Mouse (Mus musculus): ENCODE measurements around the gene Rgs6. TPM values are rescaled to one million over a fixed set of nuclear protein-coding genes. Genes with fewer than 3 reads are reported as not detected.

Gene Rgs6
- polyA plus RNA-seq, 1 experiment, result 2.9 TPM

- Histone ChIP-seq H3K27ac (ENCODE audit: insufficient read depth, low read depth, low read length) (no peak overlapping the region), H3K4me3 (ENCODE audit: insufficient read depth, low read depth, low read length) (no peak overlapping the region), H3K36me3 (ENCODE audit: control insufficient read depth, insufficient read depth, low read length) (no peaks in the 10 kb centered on the region), H3K4me1 (ENCODE audit: control insufficient read depth, insufficient read depth, low read length) (no peaks in the 10 kb centered on the region), H3K27me3 (replicated peaks; ENCODE audit: control insufficient read depth, insufficient read depth, low read length) (no peaks in the 10 kb centered on the region)
- WGBS, result 80% methylated on average over 4 of the region's 4 CpGs
- DNase-seq, result no peak
- TF ChIP-seq POLR2A (IDR thresholded peaks at IDR 0.05; ENCODE audit: low read depth, low read length) (no peak), CTCF (conservative IDR thresholded peaks at IDR 0.05; ENCODE audit: insufficient read depth, insufficient read length, low read depth, low read length) (no peak)
Measured at GRCm38 (mm10) chr12:82647876-82648275, 59.8 kb downstream of the Rgs6 start.

- no peaks in the 10 kb centered on the region for H3K36me3 ChIP-seq (ENCODE audit: control insufficient read depth, insufficient read depth, low read length)
- H3K27me3 ChIP-seq (replicated peaks; ENCODE audit: control insufficient read depth, insufficient read depth, low read length), result no peaks in the 10 kb centered on the region
- no peak overlapping the region for H3K4me3 ChIP-seq (ENCODE audit: insufficient read depth, low read depth, low read length)
- no peak overlapping the region for H3K27ac ChIP-seq (ENCODE audit: insufficient read depth, low read depth, low read length)
- TF ChIP-seq CTCF (conservative IDR thresholded peaks at IDR 0.05; ENCODE audit: insufficient read depth, insufficient read length, low read depth, low read length) (no peak), POLR2A (IDR thresholded peaks at IDR 0.05; ENCODE audit: low read depth, low read length) (no peak)
- no peak for DNase-seq
- no peaks in the 10 kb centered on the region for H3K4me1 ChIP-seq (ENCODE audit: control insufficient read depth, insufficient read depth, low read length)
- WGBS, result 58% methylated on average over 5 of the region's 5 CpGs
Measured at GRCm38 (mm10) chr12:82649991-82650390, 61.9 kb downstream of the Rgs6 start.

GRCm38 (mm10) chr12:82664598-82664997, 76.5 kb downstream of the Rgs6 start:
- WGBS, result 58% methylated on average over 7 of the region's 7 CpGs
- H3K27me3 ChIP-seq (replicated peaks; ENCODE audit: control insufficient read depth, insufficient read depth, low read length), result no peaks in the 10 kb centered on the region
- H3K4me3 ChIP-seq (ENCODE audit: insufficient read depth, low read depth, low read length), result no peak overlapping the region
- no peak for DNase-seq
- H3K36me3 ChIP-seq (ENCODE audit: control insufficient read depth, insufficient read depth, low read length), result no peaks in the 10 kb centered on the region
- H3K27ac ChIP-seq (ENCODE audit: insufficient read depth, low read depth, low read length), result no peak overlapping the region
- TF ChIP-seq CTCF (conservative IDR thresholded peaks at IDR 0.05; ENCODE audit: insufficient read depth, insufficient read length, low read depth, low read length) (no peak), POLR2A (IDR thresholded peaks at IDR 0.05; ENCODE audit: low read depth, low read length) (no peak)
- H3K4me1 ChIP-seq (ENCODE audit: control insufficient read depth, insufficient read depth, low read length), result no peaks in the 10 kb centered on the region

GRCm38 (mm10) chr12:82667441-82667840, 79.3 kb downstream of the Rgs6 start:
- 78% methylated on average over 3 of the region's 3 CpGs for WGBS
- no peaks in the 10 kb centered on the region for H3K27me3 ChIP-seq (replicated peaks; ENCODE audit: control insufficient read depth, insufficient read depth, low read length)
- no peak for TF ChIP-seq POLR2A (IDR thresholded peaks at IDR 0.05; ENCODE audit: low read depth, low read length)
- TF ChIP-seq CTCF (conservative IDR thresholded peaks at IDR 0.05; ENCODE audit: insufficient read depth, insufficient read length, low read depth, low read length), result no peak
- H3K36me3 ChIP-seq (ENCODE audit: control insufficient read depth, insufficient read depth, low read length), result no peaks in the 10 kb centered on the region
- no peak overlapping the region for H3K27ac ChIP-seq (ENCODE audit: insufficient read depth, low read depth, low read length)
- no peak overlapping the region for H3K4me3 ChIP-seq (ENCODE audit: insufficient read depth, low read depth, low read length)
- DNase-seq, result no peak
- no peaks in the 10 kb centered on the region for H3K4me1 ChIP-seq (ENCODE audit: control insufficient read depth, insufficient read depth, low read length)

GRCm38 (mm10) chr12:82670201-82670737, 82.2 kb downstream of the Rgs6 start:
- no peaks in the 10 kb centered on the region for H3K36me3 ChIP-seq (ENCODE audit: control insufficient read depth, insufficient read depth, low read length)
- DNase-seq, result peak; percentile 14
- TF ChIP-seq POLR2A (IDR thresholded peaks at IDR 0.05; ENCODE audit: low read depth, low read length) (no peak), CTCF (conservative IDR thresholded peaks at IDR 0.05; ENCODE audit: insufficient read depth, insufficient read length, low read depth, low read length) (no peak)
- H3K27ac ChIP-seq (ENCODE audit: insufficient read depth, low read depth, low read length), result no peak overlapping the region
- H3K4me3 ChIP-seq (ENCODE audit: insufficient read depth, low read depth, low read length), result no peak overlapping the region
- WGBS, result 38% methylated on average over 4 of the region's 4 CpGs
- no peaks in the 10 kb centered on the region for H3K27me3 ChIP-seq (replicated peaks; ENCODE audit: control insufficient read depth, insufficient read depth, low read length)
- no peaks in the 10 kb centered on the region; the same call in 1 of the 2 replicates for H3K4me1 ChIP-seq (ENCODE audit: control insufficient read depth, insufficient read depth, low read length)

- Histone ChIP-seq H3K36me3 (ENCODE audit: control insufficient read depth, insufficient read depth, low read length) (no peaks in the 10 kb centered on the region), H3K4me3 (ENCODE audit: insufficient read depth, low read depth, low read length) (no peak overlapping the region), H3K4me1 (ENCODE audit: control insufficient read depth, insufficient read depth, low read length) (no peaks in the 10 kb centered on the region; the same call in 1 of the 2 replicates), H3K27me3 (replicated peaks; ENCODE audit: control insufficient read depth, insufficient read depth, low read length) (no peaks in the 10 kb centered on the region), H3K27ac (ENCODE audit: insufficient read depth, low read depth, low read length) (no peak overlapping the region)
- DNase-seq, result no peak
- 84% methylated on average over 5 of the region's 5 CpGs for WGBS
- no peak for TF ChIP-seq CTCF (conservative IDR thresholded peaks at IDR 0.05; ENCODE audit: insufficient read depth, insufficient read length, low read depth, low read length)
- no peak for TF ChIP-seq POLR2A (IDR thresholded peaks at IDR 0.05; ENCODE audit: low read depth, low read length)
Measured at GRCm38 (mm10) chr12:82671591-82671990, 83.5 kb downstream of the Rgs6 start.

- DNase-seq, result no peak
- no peaks in the 10 kb centered on the region; the same call in 1 of the 2 replicates for H3K4me1 ChIP-seq (ENCODE audit: control insufficient read depth, insufficient read depth, low read length)
- no peaks in the 10 kb centered on the region for H3K36me3 ChIP-seq (ENCODE audit: control insufficient read depth, insufficient read depth, low read length)
- WGBS, result 55% methylated on average over 4 of the region's 4 CpGs
- TF ChIP-seq POLR2A (IDR thresholded peaks at IDR 0.05; ENCODE audit: low read depth, low read length) (no peak), CTCF (conservative IDR thresholded peaks at IDR 0.05; ENCODE audit: insufficient read depth, insufficient read length, low read depth, low read length) (no peak)
- no peaks in the 10 kb centered on the region for H3K27me3 ChIP-seq (replicated peaks; ENCODE audit: control insufficient read depth, insufficient read depth, low read length)
- H3K27ac ChIP-seq (ENCODE audit: insufficient read depth, low read depth, low read length), result no peak overlapping the region
- no peak overlapping the region for H3K4me3 ChIP-seq (ENCODE audit: insufficient read depth, low read depth, low read length)
Measured at GRCm38 (mm10) chr12:82675137-82675536, 87.0 kb downstream of the Rgs6 start.

Data from kidney, adult 2 months (tissue).